In the genomic region with DNA sequence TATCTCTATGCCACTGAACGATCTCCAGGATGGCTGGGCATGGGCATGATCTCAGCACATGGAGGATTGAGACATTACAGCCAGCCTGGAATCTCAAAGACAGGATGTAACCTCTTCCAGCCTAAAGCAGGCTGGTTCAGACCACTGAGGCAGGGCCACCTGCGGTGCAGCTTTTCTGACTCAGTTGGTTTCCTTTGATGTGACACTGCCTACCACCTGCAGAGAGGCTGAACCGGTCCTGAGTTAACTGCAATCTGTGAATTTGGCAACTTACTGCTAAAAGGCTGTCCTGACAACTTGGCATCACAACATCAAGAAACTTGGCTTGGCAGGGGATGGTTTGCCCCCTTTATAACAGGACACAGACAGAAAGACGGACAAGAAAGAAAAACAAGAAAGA, we compare ENCODE assay signal across 33 mouse cellular contexts.
DNase-seq lines count a peak whose midpoint lies in the region; ATAC-seq and TF ChIP-seq lines count a peak whose summit lies in the region.
"Had no signal": no experiment of that assay in that cellular context is flagged by ENCODE, and none has a peak within 500 bp of the region (broad histone marks: within the 10 kb centered on the region; RNA-seq: fewer than 3 reads in every experiment).

No protein-coding gene starts in this region.

- no peaks in the 10 kb centered on the region for H3K9me3 ChIP-seq in midbrain, postnatal 0 days (ENCODE audit: low read length)
- no peaks in the 10 kb centered on the region for H3K9me3 ChIP-seq in midbrain, embryonic 14.5 days (ENCODE audit: control insufficient read depth, low read length)
- H3K9me3 ChIP-seq: embryonic facial prominence, embryonic 10.5 days; embryonic facial prominence, embryonic 15.5 days; forebrain, embryonic 12.5 days; heart, embryonic 10.5 days; heart, embryonic 15.5 days; limb, embryonic 10.5 days; limb, embryonic 15.5 days; liver, embryonic 13.5 days; neural tube, embryonic 12.5 days had no signal

- TF ChIP-seq CTCF in midbrain, postnatal 0 days (IDR thresholded peaks at IDR 0.05): no peak

- no peak overlapping the region for H3K9ac ChIP-seq in midbrain, postnatal 0 days (replicated peaks; ENCODE audit: low read length, poor library complexity, severe bottlenecking)
- no peak overlapping the region for H3K9ac ChIP-seq in midbrain, embryonic 14.5 days (replicated peaks; ENCODE audit: low read length)
- H3K9ac ChIP-seq: embryonic facial prominence, embryonic 15.5 days; forebrain, embryonic 12.5 days; forebrain, postnatal 0 days; heart, embryonic 15.5 days; hindbrain, embryonic 14.5 days; limb, embryonic 15.5 days; liver, embryonic 13.5 days; neural tube, embryonic 12.5 days had no signal

- no peaks in the 10 kb centered on the region for H3K36me3 ChIP-seq in midbrain, postnatal 0 days (ENCODE audit: insufficient read depth, low read length)
- H3K36me3 ChIP-seq in midbrain, embryonic 14.5 days (ENCODE audit: control insufficient read depth, insufficient read depth, low read length): no peaks in the 10 kb centered on the region
- H3K36me3 ChIP-seq: embryonic facial prominence, embryonic 10.5 days; forebrain, embryonic 12.5 days; heart, embryonic 10.5 days; limb, embryonic 10.5 days; liver, embryonic 13.5 days; neural tube, embryonic 12.5 days had no signal

- no peak overlapping the region for H3K27ac ChIP-seq in midbrain, postnatal 0 days (ENCODE audit: low read depth, low read length)
- H3K27ac ChIP-seq in midbrain, embryonic 14.5 days (replicated peaks; ENCODE audit: low read depth, low read length): no peak overlapping the region
- H3K27ac ChIP-seq: embryonic facial prominence, embryonic 10.5 days; embryonic facial prominence, embryonic 15.5 days; forebrain, embryonic 12.5 days; heart, embryonic 10.5 days; heart, embryonic 15.5 days; hindbrain, embryonic 14.5 days; limb, embryonic 10.5 days; limb, embryonic 15.5 days; liver, embryonic 13.5 days; macrophage; neural tube, embryonic 12.5 days; stomach, postnatal 0 days had no signal

- H3K4me3 ChIP-seq in midbrain, postnatal 0 days (ENCODE audit: low read depth, low read length): no peak overlapping the region
- H3K4me3 ChIP-seq in midbrain, embryonic 14.5 days (replicated peaks; ENCODE audit: low read depth, low read length): no peak overlapping the region
- H3K4me3 ChIP-seq: embryonic facial prominence, embryonic 10.5 days; embryonic facial prominence, embryonic 15.5 days; forebrain, embryonic 12.5 days; heart, embryonic 10.5 days; heart, embryonic 15.5 days; limb, embryonic 10.5 days; limb, embryonic 15.5 days; liver, embryonic 13.5 days; myocyte; neural tube, embryonic 12.5 days had no signal

- ATAC-seq in midbrain, postnatal 0 days (ENCODE audit: low FRiP score): no peak
- ATAC-seq in midbrain, embryonic 14.5 days (ENCODE audit: low FRiP score, low TSS enrichment): no peak
- ATAC-seq: forebrain, postnatal 0 days; intestine, postnatal 0 days; lung, postnatal 0 days; midbrain, embryonic 16.5 days had no signal

- WGBS in midbrain, postnatal 0 days: 59% methylated on average over 4 of the region's 4 CpGs
- WGBS in midbrain, embryonic 14.5 days: 61% methylated on average over 4 of the region's 4 CpGs

- no peak overlapping the region for H3K4me2 ChIP-seq in midbrain, postnatal 0 days (ENCODE audit: low read depth, low read length, poor library complexity, severe bottlenecking)
- no peak overlapping the region for H3K4me2 ChIP-seq in midbrain, embryonic 14.5 days (ENCODE audit: low read length)
- H3K4me2 ChIP-seq: embryonic facial prominence, embryonic 15.5 days; forebrain, embryonic 12.5 days; heart, embryonic 15.5 days; hindbrain, embryonic 14.5 days; limb, embryonic 15.5 days; liver, embryonic 13.5 days; neural tube, embryonic 12.5 days had no signal

- no peaks in the 10 kb centered on the region; the same call in 1 of the 2 replicates for H3K27me3 ChIP-seq in midbrain, postnatal 0 days (ENCODE audit: insufficient read depth, low read length)
- no peaks in the 10 kb centered on the region for H3K27me3 ChIP-seq in midbrain, embryonic 14.5 days (ENCODE audit: control insufficient read depth, insufficient read depth, low read length)
- H3K27me3 ChIP-seq: embryonic facial prominence, embryonic 15.5 days; forebrain, embryonic 12.5 days; heart, embryonic 15.5 days; limb, embryonic 15.5 days; liver, embryonic 13.5 days; neural tube, embryonic 12.5 days had no signal

- DNase-seq in cerebellum, postnatal 14 days: peak; percentile 8 to 27
- no peak for DNase-seq in cerebellum, postnatal 4 days (ENCODE audit: low spot score in 2 of 2)
- peak; percentile 21 for DNase-seq in R1 (ENCODE audit: low read depth, low spot score)
- DNase-seq in thymus, postnatal 10 days (ENCODE audit: low spot score in 2 of 2): peak; percentile 47 to 56
- no peak for DNase-seq in lung, postnatal 14 days
- no peak for DNase-seq in midbrain, postnatal 0 days (ENCODE audit: low spot score)
- DNase-seq in midbrain, embryonic 14.5 days: no peak
- DNase-seq: adrenal gland, postnatal 14 days; cerebellum, adult 11 months; cerebellum, adult 9-10 months; forebrain, postnatal 0 days; gastrocnemius, postnatal 14 days; kidney, adult 9 months; kidney, postnatal 10 days; layer of hippocampus, postnatal 36 days; liver, embryonic 13.5 days; lung, adult 18-20 months; right cerebral cortex, adult 18-20 months had no signal

- no peaks in the 10 kb centered on the region for H3K4me1 ChIP-seq in midbrain, postnatal 0 days (ENCODE audit: insufficient read depth, low read length)
- no peaks in the 10 kb centered on the region for H3K4me1 ChIP-seq in midbrain, embryonic 14.5 days (ENCODE audit: control insufficient read depth, insufficient read depth, low read length)
- H3K4me1 ChIP-seq: forebrain, embryonic 12.5 days; heart, embryonic 10.5 days; limb, embryonic 10.5 days; neural tube, embryonic 12.5 days had no signal

Comparison
In these comparisons a context has a peak if more than half of its experiments do, and no peak if none do; other contexts are left out.
1. DNase-seq: peak in cerebellum, postnatal 14 days (2 of 2), R1 (single experiment) and thymus, postnatal 10 days (2 of 2); none in cerebellum, postnatal 4 days (0 of 2), lung, postnatal 14 days (single experiment), midbrain, postnatal 0 days (single experiment) and midbrain, embryonic 14.5 days (single experiment).